Mouse (Mus musculus) heart, embryonic 13.5 days (tissue): ENCODE measurements around the gene Ccdc169. TPM values are rescaled to one million over a fixed set of nuclear protein-coding genes. Genes with fewer than 3 reads are reported as not detected.

Experiments
- ATAC-seq: fragments of 200-750 bp; cut with Nextera tagmentation; 2 replicates; pipeline ENCODE4 v1.8.0; 2017; ENCODE audit warnings: moderate TSS enrichment; ENCODE audit not compliant: insufficient number of reproducible peaks, low FRiP score, low TSS enrichment; ENCODE audit errors: extremely low read depth
- H3K27ac ChIP-seq: fragments of 300-500 bp; sonication (generic); replicated peaks from 2 replicates; pipeline ENCODE4 v1.5.1; 2015; ENCODE audit warnings: moderate library complexity, mild to moderate bottlenecking, inconsistent platforms
- H3K27me3 ChIP-seq: fragments of 300-500 bp; sonication (generic); replicated peaks from 2 replicates; pipeline ENCODE4 v1.6.1; 2015; ENCODE audit warnings: mild to moderate bottlenecking, inconsistent platforms
- H3K36me3 ChIP-seq: fragments of 300-500 bp; sonication (generic); 2 replicates; pipeline ENCODE4 v1.6.1; 2015; ENCODE audit warnings: mild to moderate bottlenecking, inconsistent platforms
- H3K4me1 ChIP-seq: fragments of 300-500 bp; sonication (generic); 2 replicates; pipeline ENCODE4 v1.6.1; 2015; ENCODE audit warnings: inconsistent platforms
- H3K4me2 ChIP-seq: fragments of 300-500 bp; sonication (generic); 2 replicates; pipeline ENCODE4 v1.6.1; 2015; ENCODE audit warnings: inconsistent platforms, mild to moderate bottlenecking, moderate library complexity
- H3K4me3 ChIP-seq: fragments of 300-500 bp; sonication (generic); 2 replicates; pipeline ENCODE4 v1.5.1; 2015; ENCODE audit warnings: moderate library complexity, mild to moderate bottlenecking, inconsistent platforms
- H3K9ac ChIP-seq: fragments of 300-500 bp; sonication (generic); 2 replicates; pipeline ENCODE4 v1.6.1; 2015; ENCODE audit warnings: inconsistent platforms, mild to moderate bottlenecking, moderate library complexity
- H3K9me3 ChIP-seq: fragments of 300-500 bp; sonication (generic); 2 replicates; pipeline ENCODE4 v1.6.1; 2016; ENCODE audit warnings: inconsistent platforms
- WGBS: fragments of 180-500 bp; shearing (Covaris S2); methylation state at CpG from one replicate; pipeline ENCODE4 v1.1.7; 2015; ENCODE audit warnings: mixed read lengths; 5-methylcytosine and 5-hydroxymethylcytosine counted together
- polyA plus RNA-seq: library from polyadenylated mRNA; unstranded; fragments of >200 nt; fragmentation: Nextera tagmentation; extraction: Ambion mirVana; gene quantifications from 2 replicates; pipeline ENCODE4 v1.2.1, GENCODE M21; 2015

Ccdc169 gene
- polyA plus RNA-seq, 1 experiment from 2014 or later = 0.07 TPM

DNA sequence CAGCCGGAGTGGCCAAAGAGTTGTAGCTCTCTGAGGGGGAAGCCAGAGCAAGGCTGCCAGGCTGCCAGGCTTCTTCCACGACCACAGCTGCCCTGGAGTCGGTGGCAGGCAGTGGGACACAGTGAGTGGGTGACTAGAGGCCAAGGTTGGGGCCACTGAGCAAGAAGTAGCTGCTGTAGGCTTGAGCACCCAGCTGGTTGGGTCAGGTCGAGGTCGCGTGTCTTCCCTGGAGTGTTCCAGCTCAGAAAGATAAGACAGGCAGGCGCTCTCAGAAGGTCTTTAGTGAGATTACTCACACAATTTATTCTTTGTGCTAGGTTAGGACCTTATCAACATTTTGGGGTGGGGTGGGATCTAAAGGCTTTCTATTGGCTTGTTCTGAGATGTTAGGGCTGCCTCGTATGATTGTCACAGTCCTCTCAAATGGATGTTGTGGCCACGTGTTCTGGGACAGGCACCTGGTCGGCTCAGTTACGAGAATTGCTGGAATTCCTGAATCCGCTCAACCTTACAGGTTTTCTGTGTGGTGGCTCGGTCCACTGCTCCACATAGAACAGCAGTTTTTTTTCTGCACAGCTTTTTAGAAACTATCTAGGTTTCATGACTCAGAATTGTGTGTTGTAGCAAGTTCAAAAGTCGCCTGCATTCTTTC is 31.6 kb upstream of the Ccdc169 start:
- Histone ChIP-seq H3K4me1 (peaks cover 8% of the 10 kb centered on the region; the same call in 1 of the 2 replicates), H3K9me3 (no peaks in the 10 kb centered on the region; the same call in 1 of the 2 replicates), H3K27me3 (no peaks in the 10 kb centered on the region), H3K9ac (no peak overlapping the region), H3K36me3 (no peaks in the 10 kb centered on the region), H3K4me3 (no peak overlapping the region), H3K27ac (no peak overlapping the region), H3K4me2 (no peak overlapping the region)
- no peak for ATAC-seq
- 44% methylated on average over 14 of the region's 14 CpGs for WGBS

DNA sequence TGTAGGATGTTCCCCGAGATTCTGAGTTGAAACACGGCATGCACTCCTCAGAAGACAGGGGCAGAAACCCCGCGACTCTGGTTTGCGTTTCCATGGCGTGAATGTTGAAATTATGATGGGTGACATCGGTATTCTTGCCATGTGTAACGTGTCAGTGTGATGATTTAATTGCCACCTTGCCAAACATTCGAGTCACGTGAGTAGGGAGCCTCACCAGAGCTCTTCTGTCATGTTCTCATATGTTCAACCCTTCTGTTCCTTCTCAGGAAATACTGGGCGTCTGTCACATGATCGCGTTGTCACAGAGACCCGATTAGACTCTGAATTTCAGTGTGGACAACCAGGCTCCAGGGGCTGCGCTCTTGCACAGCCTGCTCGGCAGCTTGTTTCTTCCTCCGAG is 31.1 kb upstream of the Ccdc169 start:
- no peak overlapping the region for H3K4me2 ChIP-seq
- H3K4me1 ChIP-seq = peaks cover 8% of the 10 kb centered on the region; the same call in 1 of the 2 replicates
- no peak overlapping the region for H3K27ac ChIP-seq
- no peak overlapping the region for H3K4me3 ChIP-seq
- H3K36me3 ChIP-seq = no peaks in the 10 kb centered on the region
- H3K27me3 ChIP-seq = no peaks in the 10 kb centered on the region
- whole genome bisulfite sequencing = 80% methylated on average over 17 of the region's 17 CpGs
- no peaks in the 10 kb centered on the region; the same call in 1 of the 2 replicates for H3K9me3 ChIP-seq
- ATAC-seq = no peak
- H3K9ac ChIP-seq = no peak overlapping the region

GRCm38 (mm10) chr3:55109097-55109496 is 28.0 kb upstream of the Ccdc169 start:
- ATAC-seq = no peak
- Histone ChIP-seq H3K27ac (no peak overlapping the region), H3K27me3 (no peaks in the 10 kb centered on the region), H3K4me2 (no peak overlapping the region), H3K4me1 (peaks cover 25% of the 10 kb centered on the region), H3K9ac (no peak overlapping the region), H3K36me3 (no peaks in the 10 kb centered on the region), H3K9me3 (no peaks in the 10 kb centered on the region; the same call in 1 of the 2 replicates), H3K4me3 (no peak overlapping the region)
- 76% methylated on average over 4 of the region's 4 CpGs for WGBS

DNA sequence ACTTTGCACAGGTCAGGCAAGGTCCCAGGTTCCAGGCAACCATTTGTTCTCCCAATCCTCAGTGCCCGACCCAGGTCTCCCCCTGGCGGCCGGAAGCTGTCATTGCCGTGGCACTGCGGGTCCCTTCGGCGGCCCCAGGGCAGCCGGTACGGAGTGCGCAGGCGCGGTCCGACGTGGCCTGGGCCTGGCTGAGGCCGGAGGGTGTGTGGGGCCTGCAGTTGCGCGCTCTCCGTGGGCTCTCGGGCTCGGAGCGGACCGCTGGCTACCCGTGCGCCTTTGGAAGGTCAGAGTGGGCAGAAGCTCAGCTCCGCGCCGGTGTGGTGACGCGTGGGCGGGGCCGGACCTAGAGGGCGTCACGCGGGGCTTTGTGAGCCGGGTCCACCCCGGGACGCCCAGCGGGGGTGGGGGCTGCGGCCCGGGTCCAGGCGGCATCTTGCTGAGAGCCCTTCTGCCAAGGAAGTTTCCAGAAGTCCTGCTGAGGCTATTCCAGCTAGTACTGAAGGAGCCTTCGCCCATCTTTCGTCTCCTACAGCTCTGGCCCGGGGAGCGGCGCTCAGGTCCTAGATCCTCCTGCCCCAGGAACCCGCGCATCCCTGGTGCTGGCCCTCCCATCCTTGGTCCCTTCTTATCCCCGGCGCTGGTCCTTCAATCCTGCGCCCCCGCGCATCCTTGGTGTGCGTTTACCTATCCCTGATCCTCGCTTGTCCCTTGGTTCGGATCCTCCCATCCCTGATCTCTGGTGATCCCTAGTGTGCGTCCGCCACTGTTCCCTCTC is 25.0 kb upstream of the Ccdc169 start, which contains the start of gene Spg20:
Gene Spg20 (plus strand): TSS at position 174 of the 775 bp plus-strand sequence.
- peak; percentile 86 for ATAC-seq
- no peaks in the 10 kb centered on the region for H3K27me3 ChIP-seq
- no peaks in the 10 kb centered on the region; the same call in 1 of the 2 replicates for H3K9me3 ChIP-seq
- peak within 1 kb of the TSS; percentile 91 for H3K27ac ChIP-seq
- H3K36me3 ChIP-seq = peaks cover 7% of the 10 kb centered on the region
- peak within 1 kb of the TSS; percentile 77 for H3K4me2 ChIP-seq
- H3K4me3 ChIP-seq = peak within 1 kb of the TSS; percentile 86
- WGBS = 1% methylated on average over 58 of the region's 58 CpGs
- peak within 1 kb of the TSS; percentile 95 for H3K9ac ChIP-seq
- peaks cover 46% of the 10 kb centered on the region for H3K4me1 ChIP-seq

GRCm38 (mm10) chr3:55112710-55113415 is 24.3 kb upstream of the Ccdc169 start:
- Histone ChIP-seq H3K36me3 (peaks cover 14% of the 10 kb centered on the region), H3K27ac (peak overlapping the region; percentile 91), H3K27me3 (no peaks in the 10 kb centered on the region), H3K9me3 (no peaks in the 10 kb centered on the region), H3K9ac (peak overlapping the region; percentile 95), H3K4me2 (peak overlapping the region; percentile 77), H3K4me3 (peak overlapping the region; percentile 86), H3K4me1 (peaks cover 46% of the 10 kb centered on the region)
- no peak for ATAC-seq
- 41% methylated on average over 16 of the region's 16 CpGs for WGBS

- peak overlapping the region; percentile 77 for H3K4me2 ChIP-seq
- ATAC-seq = no peak
- no peaks in the 10 kb centered on the region for H3K9me3 ChIP-seq
- H3K9ac ChIP-seq = peak overlapping the region; percentile 37; the same call in 1 of the 2 replicates
- H3K4me3 ChIP-seq = no peak overlapping the region
- no peak overlapping the region; the same call in 1 of the 2 replicates for H3K27ac ChIP-seq
- 47% methylated on average over 7 of the region's 7 CpGs for WGBS
- H3K36me3 ChIP-seq = peaks cover 31% of the 10 kb centered on the region
- H3K4me1 ChIP-seq = peaks cover 53% of the 10 kb centered on the region
- H3K27me3 ChIP-seq = no peaks in the 10 kb centered on the region
Measured at GRCm38 (mm10) chr3:55114313-55115065, 22.6 kb upstream of the Ccdc169 start.

- 38% methylated on average over 1 of the region's 1 CpGs for WGBS
- no peak for ATAC-seq
- Histone ChIP-seq H3K4me2 (peak overlapping the region; percentile 77), H3K9ac (no peak overlapping the region), H3K36me3 (peaks cover 34% of the 10 kb centered on the region), H3K9me3 (no peaks in the 10 kb centered on the region), H3K27me3 (no peaks in the 10 kb centered on the region), H3K4me1 (peaks cover 57% of the 10 kb centered on the region), H3K4me3 (no peak overlapping the region), H3K27ac (no peak overlapping the region; the same call in 1 of the 2 replicates)
Measured at GRCm38 (mm10) chr3:55115071-55115470, 22.1 kb upstream of the Ccdc169 start.

DNA sequence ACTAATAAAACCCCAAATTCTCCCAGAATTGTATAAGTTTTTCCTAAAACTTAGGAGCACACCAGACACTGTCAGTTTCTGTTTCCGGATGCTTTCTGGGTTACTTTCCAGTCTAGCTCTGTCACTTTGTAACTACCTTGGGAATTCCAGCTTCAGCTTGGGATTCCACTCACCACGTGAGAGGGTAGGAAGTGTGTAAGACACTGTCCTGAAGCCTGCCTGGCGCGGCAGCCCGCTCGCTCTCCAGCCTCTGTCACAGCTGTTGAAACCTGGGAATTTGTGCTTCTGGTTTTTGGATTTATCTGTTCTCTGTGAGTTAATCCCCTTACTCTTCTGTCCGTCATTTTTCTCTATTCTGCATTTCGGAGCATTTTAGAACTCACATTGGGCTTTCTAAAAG is 21.1 kb upstream of the Ccdc169 start:
- Histone ChIP-seq H3K36me3 (peaks cover 43% of the 10 kb centered on the region), H3K4me1 (peaks cover 64% of the 10 kb centered on the region), H3K9me3 (no peaks in the 10 kb centered on the region), H3K27me3 (no peaks in the 10 kb centered on the region), H3K4me3 (no peak overlapping the region), H3K27ac (peak overlapping the region; percentile 65; the same call in 1 of the 2 replicates), H3K4me2 (peak overlapping the region; percentile 51), H3K9ac (no peak overlapping the region)
- WGBS = 32% methylated on average over 8 of the region's 8 CpGs
- no peak for ATAC-seq

DNA sequence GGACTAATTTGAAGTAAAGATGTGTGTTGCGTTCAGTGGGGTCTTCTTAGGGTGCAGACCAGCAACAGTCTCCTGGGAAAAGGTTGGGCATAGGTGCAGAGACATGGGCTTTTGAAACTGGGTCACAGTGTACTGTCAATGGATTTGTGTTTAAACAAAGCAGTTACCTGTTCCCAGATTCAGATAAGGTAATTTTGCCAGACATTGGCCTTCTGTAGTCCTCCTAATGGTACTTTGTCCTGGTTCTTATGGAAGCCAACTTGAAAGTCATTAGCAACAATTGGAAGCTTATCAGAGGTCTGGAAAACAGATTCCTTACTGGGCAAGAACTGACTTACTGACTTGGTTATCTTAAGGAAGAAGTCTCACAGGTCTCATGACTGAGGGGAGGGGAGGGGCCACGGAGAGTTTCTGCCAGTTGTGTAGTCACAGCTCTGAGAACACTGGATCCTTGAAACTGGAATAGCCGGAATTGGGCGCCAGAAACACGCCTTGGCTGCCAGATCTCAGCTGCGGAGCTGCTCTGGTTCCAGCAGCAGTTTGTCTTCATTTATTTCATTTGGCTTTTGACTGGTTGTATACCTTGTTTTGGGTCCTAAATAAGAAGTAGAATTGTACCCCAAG is 17.8 kb upstream of the Ccdc169 start:
- no peak for ATAC-seq
- Histone ChIP-seq H3K9ac (no peak overlapping the region), H3K27me3 (no peaks in the 10 kb centered on the region), H3K36me3 (peaks cover 75% of the 10 kb centered on the region), H3K4me3 (no peak overlapping the region), H3K4me2 (no peak overlapping the region), H3K9me3 (no peaks in the 10 kb centered on the region), H3K4me1 (peaks cover 49% of the 10 kb centered on the region), H3K27ac (0 out of 2 replicates have a peak overlapping the region, but pooled peaks have one; percentile 8)
- WGBS = 70% methylated on average over 6 of the region's 6 CpGs

GRCm38 (mm10) chr3:55122336-55122870 is 14.7 kb upstream of the Ccdc169 start:
- H3K4me3 ChIP-seq = no peak overlapping the region
- WGBS = 57% methylated on average over 3 of the region's 3 CpGs
- peaks cover 22% of the 10 kb centered on the region for H3K4me1 ChIP-seq
- no peak overlapping the region for H3K27ac ChIP-seq
- no peaks in the 10 kb centered on the region for H3K9me3 ChIP-seq
- no peak overlapping the region for H3K9ac ChIP-seq
- ATAC-seq = no peak
- H3K4me2 ChIP-seq = no peak overlapping the region
- H3K36me3 ChIP-seq = peaks cover 96% of the 10 kb centered on the region
- H3K27me3 ChIP-seq = no peaks in the 10 kb centered on the region
